Mouse (Mus musculus) gastrocnemius, postnatal 25 days (tissue): ENCODE measurements around the gene Srsf11. TPM values are rescaled to one million over a fixed set of nuclear protein-coding genes. Genes with fewer than 3 reads are reported as not detected.

ENCODE experiments used
- DNase-seq: peaks from one replicate; pipeline ENCODE4 v3.0.0; 2022
- total RNA-seq, 2 experiments: library from RNA; stranded (reverse); gene quantifications; 1 replicate in 1 of 2; 2 replicates in 1 of 2; pipeline ENCODE4 v1.2.3; 2021

Gene Srsf11
- total RNA-seq, 2 experiments from 2014 or later, result 42.1 to 46.4 TPM

DNA sequence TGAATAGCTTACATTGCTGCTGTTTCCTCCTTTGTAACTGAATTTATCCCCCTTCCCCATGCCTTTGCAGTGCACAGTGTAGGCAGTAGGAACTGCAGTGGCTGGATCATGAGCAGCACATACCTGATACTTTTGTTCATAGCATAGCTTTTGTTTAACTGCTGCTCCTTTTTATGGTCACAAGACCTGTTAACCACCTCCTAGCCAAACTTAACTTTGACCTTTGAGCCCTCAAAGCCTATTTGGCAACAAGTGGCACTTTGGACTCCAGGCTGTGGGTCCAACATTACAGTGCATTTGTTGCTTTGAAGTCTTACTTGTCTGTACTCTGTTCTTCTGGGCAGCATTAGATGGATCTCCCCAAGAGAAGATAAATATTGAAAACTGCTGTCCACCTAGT is 43.1 kb downstream of the Srsf11 start:
- no peak for DNase-seq

DNA sequence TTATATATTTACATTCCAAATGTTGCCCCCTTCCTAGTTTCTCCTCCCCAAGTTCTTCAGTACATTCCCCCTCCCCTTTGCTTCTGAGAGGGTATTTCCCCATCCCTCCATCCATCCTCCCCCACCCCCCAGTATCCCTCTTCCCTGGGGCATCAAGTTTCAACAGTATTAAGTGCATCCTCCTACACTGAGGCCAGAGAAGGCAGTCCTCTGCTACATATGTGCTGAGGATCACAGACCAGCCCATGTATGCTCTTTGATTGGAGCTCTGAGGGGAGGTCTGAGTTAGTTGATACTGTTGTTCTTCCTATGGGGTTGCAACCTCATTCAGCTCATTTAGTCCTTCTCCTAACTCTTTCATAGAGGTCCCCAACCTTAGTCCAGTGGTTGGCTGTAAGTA is 56.8 kb downstream of the Srsf11 start:
- DNase-seq, result no peak

DNA sequence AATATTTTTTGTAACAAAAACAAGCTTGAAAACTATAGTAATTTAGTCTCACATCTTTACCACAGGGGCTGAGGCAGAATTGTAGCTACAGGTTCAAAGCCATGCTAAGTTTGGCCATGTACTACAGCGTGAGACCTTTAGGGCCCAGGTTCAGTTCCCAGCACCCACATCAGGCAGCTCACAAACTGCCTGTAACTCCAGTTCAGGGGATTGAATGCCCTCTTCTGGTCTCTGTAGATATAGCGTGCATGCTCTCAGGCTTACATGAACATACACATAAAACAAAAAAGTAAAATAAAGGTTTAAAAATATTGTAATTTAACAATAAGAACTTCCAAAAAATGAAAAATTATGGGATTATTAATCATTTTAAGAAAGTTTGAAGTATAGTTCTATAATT is 63.2 kb downstream of the Srsf11 start:
- DNase-seq, result no peak

DNA sequence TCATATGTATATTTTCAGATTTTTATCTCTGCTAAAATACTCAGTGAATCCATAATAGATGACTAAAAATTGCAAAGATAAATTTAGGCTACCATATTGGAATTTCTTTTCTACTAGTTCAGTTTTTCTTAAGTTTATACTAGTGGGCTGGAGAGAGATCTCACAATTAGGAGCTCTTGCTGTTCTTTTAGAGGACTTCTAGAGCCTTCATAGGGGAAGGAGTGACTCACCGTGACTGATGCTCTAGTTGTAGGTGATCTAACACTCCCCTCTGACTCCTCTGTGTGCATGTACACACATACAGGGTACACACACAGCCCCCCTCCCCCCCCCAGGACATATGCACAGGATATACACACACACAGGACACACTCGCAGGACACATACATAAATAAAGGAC is 65.3 kb downstream of the Srsf11 start:
- DNase-seq, result no peak

Other genes starting within 250 kb of the Srsf11 start
- gene Cth, start 111.6 kb downstream of the Srsf11 start, total RNA-seq, result 1 to 10 TPM; 2.7 to 3.1 TPM
- 10 to 100 TPM; 25.1 to 27.1 TPM for gene Ankrd13c, start 89.4 kb downstream of the Srsf11 start, total RNA-seq
- gene Lrrc40, start within 50 bp of the Srsf11 start, total RNA-seq, result 1 to 10 TPM; 6.4 to 7.0 TPM